Mouse (Mus musculus): ENCODE results near the gene AC134908.4. TPM values are rescaled to one million over a fixed set of nuclear protein-coding genes. Genes with fewer than 3 reads are reported as not detected.
"Not testable (repeated sequence)": the region's sequence is repeated elsewhere in the genome, so short reads cannot be mapped to it uniquely, and the experiment has no call there.

The AC134908.4 gene
- total and polyA plus RNA-seq, 2 experiments from 2014 or later: not detected

GRCm38 (mm10) chr17:25744311-25744710 is 51.1 kb downstream of the AC134908.4 start:
- no peaks in the 10 kb centered on the region for H3K9me3 ChIP-seq (ENCODE audit: low read length)
- H3K4me1 ChIP-seq (ENCODE audit: insufficient read depth): no peaks in the 10 kb centered on the region
- 78% methylated on average over 10 of the region's 10 CpGs for WGBS
- H3K36me3 ChIP-seq (ENCODE audit: insufficient read depth): no peaks in the 10 kb centered on the region
- no peak overlapping the region for H3K4me2 ChIP-seq (ENCODE audit: low read depth)
- H3K27me3 ChIP-seq (ENCODE audit: insufficient read depth, low read length): no peaks in the 10 kb centered on the region
- no peak overlapping the region for H3K27ac ChIP-seq (ENCODE audit: low read depth, low read length)
- H3K9ac ChIP-seq: no peak overlapping the region
- H3K4me3 ChIP-seq (ENCODE audit: low read depth, low read length): no peak overlapping the region
- TF ChIP-seq CTCF (IDR thresholded peaks at IDR 0.05; ENCODE audit: low read depth): no peak
- DNase-seq (no peak), ATAC-seq (no peak)

- no peak for ATAC-seq
- TF ChIP-seq CTCF (IDR thresholded peaks at IDR 0.05; ENCODE audit: low read depth): no peak
- Histone ChIP-seq H3K27me3 (ENCODE audit: insufficient read depth, low read length) (no peaks in the 10 kb centered on the region), H3K4me1 (ENCODE audit: insufficient read depth) (no peaks in the 10 kb centered on the region), H3K27ac (ENCODE audit: low read depth, low read length) (no peak overlapping the region), H3K4me2 (ENCODE audit: low read depth) (no peak overlapping the region), H3K4me3 (ENCODE audit: low read depth, low read length) (no peak overlapping the region), H3K36me3 (ENCODE audit: insufficient read depth) (no peaks in the 10 kb centered on the region), H3K9me3 (ENCODE audit: low read length) (no peaks in the 10 kb centered on the region), H3K9ac (no peak overlapping the region)
- DNase-seq: no peak
- 92% methylated on average over 9 of the region's 9 CpGs for WGBS
Observed at GRCm38 (mm10) chr17:25743831-25744230, 51.6 kb downstream of the AC134908.4 start.

GRCm38 (mm10) chr17:25741471-25741870 is 54.0 kb downstream of the AC134908.4 start:
- H3K4me2 ChIP-seq (ENCODE audit: low read depth); H3K4me3 ChIP-seq (ENCODE audit: low read depth, low read length); H3K9me3 ChIP-seq (ENCODE audit: low read length); H3K27ac ChIP-seq (ENCODE audit: low read depth, low read length); H3K36me3 ChIP-seq (ENCODE audit: insufficient read depth); ATAC-seq; H3K4me1 ChIP-seq (ENCODE audit: insufficient read depth); H3K27me3 ChIP-seq (ENCODE audit: insufficient read depth, low read length); DNase-seq; H3K9ac ChIP-seq: not testable (repeated sequence)
- WGBS: 63% methylated on average over 12 of the region's 12 CpGs

Small RNAs within 50 kb of the gene (microRNA-seq; reads per million reads assigned to microRNA genes)
- gene Gm25083 (0 reads per million in 2 experiments), gene Mir3082 (0.39 to 0.49 reads per million in 2 experiments), gene Mir6966 (0 to 0.24 reads per million in 2 experiments)

Other genes starting within 250 kb of the AC134908.4 start
- 26.6 and 27.4 TPM in 2 replicates for gene Sox8, start 225.0 kb downstream of the AC134908.4 start, total RNA-seq (2014; rRNA removed)
- gene Sox8, start 225.0 kb downstream of the AC134908.4 start, polyA plus RNA-seq (2015; fragmentation: Nextera tagmentation; extraction: Ambion mirVana): 20.8 and 22.6 TPM in 2 replicates
- gene Lmf1, start 216.6 kb downstream of the AC134908.4 start, total RNA-seq (2014; rRNA removed): 21.5 and 28.1 TPM in 2 replicates
- 13.9 and 17.8 TPM in 2 replicates for gene Lmf1, start 216.6 kb downstream of the AC134908.4 start, polyA plus RNA-seq (2015; fragmentation: Nextera tagmentation; extraction: Ambion mirVana)
- gene Gng13, start 78.5 kb downstream of the AC134908.4 start, total RNA-seq (2014; rRNA removed): 8.2 and 23.2 TPM in 2 replicates
- gene Gng13, start 78.5 kb downstream of the AC134908.4 start, polyA plus RNA-seq (2015; fragmentation: Nextera tagmentation; extraction: Ambion mirVana): 17.0 and 24.5 TPM in 2 replicates
- gene Chtf18, start 68.2 kb downstream of the AC134908.4 start, total RNA-seq (2014; rRNA removed): 2.2 and 3.7 TPM in 2 replicates
- 2.3 and 3.3 TPM in 2 replicates for gene Chtf18, start 68.2 kb downstream of the AC134908.4 start, polyA plus RNA-seq (2015; fragmentation: Nextera tagmentation; extraction: Ambion mirVana)
- 6.5 and 8.0 TPM in 2 replicates for gene Rpusd1, start 68.0 kb downstream of the AC134908.4 start, total RNA-seq (2014; rRNA removed)
- gene Rpusd1, start 68.0 kb downstream of the AC134908.4 start, polyA plus RNA-seq (2015; fragmentation: Nextera tagmentation; extraction: Ambion mirVana): 30.0 and 30.7 TPM in 2 replicates
- 0.10 TPM in 1 of 2 replicates, not detected in the other for gene Mslnl, start 59.6 kb downstream of the AC134908.4 start, total RNA-seq (2014; rRNA removed)
- not detected in 2 replicates for gene Mslnl, start 59.6 kb downstream of the AC134908.4 start, polyA plus RNA-seq (2015; fragmentation: Nextera tagmentation; extraction: Ambion mirVana)
- gene Msln, start 41.3 kb downstream of the AC134908.4 start, total RNA-seq (2014; rRNA removed): 2.1 and 4.0 TPM in 2 replicates
- gene Msln, start 41.3 kb downstream of the AC134908.4 start, polyA plus RNA-seq (2015; fragmentation: Nextera tagmentation; extraction: Ambion mirVana): 0.97 and 1.3 TPM in 2 replicates
- gene Narfl, start 21.9 kb downstream of the AC134908.4 start, total RNA-seq (2014; rRNA removed): 31.0 and 35.0 TPM in 2 replicates
- gene Narfl, start 21.9 kb downstream of the AC134908.4 start, polyA plus RNA-seq (2015; fragmentation: Nextera tagmentation; extraction: Ambion mirVana): 30.4 and 30.8 TPM in 2 replicates
- gene Haghl, start 10.0 kb downstream of the AC134908.4 start, total RNA-seq (2014; rRNA removed): 118 and 141 TPM in 2 replicates
- 139 and 154 TPM in 2 replicates for gene Haghl, start 10.0 kb downstream of the AC134908.4 start, polyA plus RNA-seq (2015; fragmentation: Nextera tagmentation; extraction: Ambion mirVana)
- gene Ccdc78, start 9.1 kb downstream of the AC134908.4 start, total RNA-seq (2014; rRNA removed): 0.31 TPM in 1 of 2 replicates, not detected in the other
- 0.36 and 0.45 TPM in 2 replicates for gene Ccdc78, start 9.1 kb downstream of the AC134908.4 start, polyA plus RNA-seq (2015; fragmentation: Nextera tagmentation; extraction: Ambion mirVana)
- gene Fam173a, start 2.8 kb downstream of the AC134908.4 start, total RNA-seq (2014; rRNA removed): 82.5 and 84.2 TPM in 2 replicates
- 76.0 and 78.3 TPM in 2 replicates for gene Fam173a, start 2.8 kb downstream of the AC134908.4 start, polyA plus RNA-seq (2015; fragmentation: Nextera tagmentation; extraction: Ambion mirVana)
- gene Metrn, start 1.5 kb upstream of the AC134908.4 start, total RNA-seq (2014; rRNA removed): 136 and 148 TPM in 2 replicates
- gene Metrn, start 1.5 kb upstream of the AC134908.4 start, polyA plus RNA-seq (2015; fragmentation: Nextera tagmentation; extraction: Ambion mirVana): 56.9 and 59.3 TPM in 2 replicates
- gene Fbxl16, start 13.4 kb upstream of the AC134908.4 start, total RNA-seq (2014; rRNA removed): 97.6 and 133 TPM in 2 replicates
- 27.1 and 58.7 TPM in 2 replicates for gene Fbxl16, start 13.4 kb upstream of the AC134908.4 start, polyA plus RNA-seq (2015; fragmentation: Nextera tagmentation; extraction: Ambion mirVana)
- gene Wdr24, start 28.0 kb upstream of the AC134908.4 start, total RNA-seq (2014; rRNA removed): 36.5 and 37.5 TPM in 2 replicates
- gene Wdr24, start 28.0 kb upstream of the AC134908.4 start, polyA plus RNA-seq (2015; fragmentation: Nextera tagmentation; extraction: Ambion mirVana): 23.2 and 24.5 TPM in 2 replicates
- 44.3 and 52.2 TPM in 2 replicates for gene Jmjd8, start 33.2 kb upstream of the AC134908.4 start, total RNA-seq (2014; rRNA removed)
- 46.7 and 49.5 TPM in 2 replicates for gene Jmjd8, start 33.2 kb upstream of the AC134908.4 start, polyA plus RNA-seq (2015; fragmentation: Nextera tagmentation; extraction: Ambion mirVana)
- 237 and 238 TPM in 2 replicates for gene Stub1, start 37.7 kb upstream of the AC134908.4 start, total RNA-seq (2014; rRNA removed)
- gene Stub1, start 37.7 kb upstream of the AC134908.4 start, polyA plus RNA-seq (2015; fragmentation: Nextera tagmentation; extraction: Ambion mirVana): 314 and 324 TPM in 2 replicates
- gene Rhbdl1, start 41.6 kb upstream of the AC134908.4 start, total RNA-seq (2014; rRNA removed): 85.4 and 90.7 TPM in 2 replicates
- 77.6 and 83.3 TPM in 2 replicates for gene Rhbdl1, start 41.6 kb upstream of the AC134908.4 start, polyA plus RNA-seq (2015; fragmentation: Nextera tagmentation; extraction: Ambion mirVana)
- 23.2 and 23.8 TPM in 2 replicates for gene Gm20683, start 46.1 kb upstream of the AC134908.4 start, total RNA-seq (2014; rRNA removed)
- gene Gm20683, start 46.1 kb upstream of the AC134908.4 start, polyA plus RNA-seq (2015; fragmentation: Nextera tagmentation; extraction: Ambion mirVana): 9.2 and 12.3 TPM in 2 replicates
- 35.4 and 53.1 TPM in 2 replicates for gene Rhot2, start 49.2 kb upstream of the AC134908.4 start, total RNA-seq (2014; rRNA removed)
- gene Rhot2, start 49.2 kb upstream of the AC134908.4 start, polyA plus RNA-seq (2015; fragmentation: Nextera tagmentation; extraction: Ambion mirVana): 8.1 and 11.3 TPM in 2 replicates
- 29.8 and 40.2 TPM in 2 replicates for gene Wdr90, start 65.8 kb upstream of the AC134908.4 start, total RNA-seq (2014; rRNA removed)
- gene Wdr90, start 65.8 kb upstream of the AC134908.4 start, polyA plus RNA-seq (2015; fragmentation: Nextera tagmentation; extraction: Ambion mirVana): 8.0 and 13.2 TPM in 2 replicates
- 10.3 and 16.5 TPM in 2 replicates for gene Mcrip2, start 73.1 kb upstream of the AC134908.4 start, total RNA-seq (2014; rRNA removed)
- 32.5 and 37.1 TPM in 2 replicates for gene Mcrip2, start 73.1 kb upstream of the AC134908.4 start, polyA plus RNA-seq (2015; fragmentation: Nextera tagmentation; extraction: Ambion mirVana)
- 37.0 and 41.7 TPM in 2 replicates for gene Mettl26, start 79.4 kb upstream of the AC134908.4 start, total RNA-seq (2014; rRNA removed)
- 43.1 and 62.2 TPM in 2 replicates for gene Mettl26, start 79.4 kb upstream of the AC134908.4 start, polyA plus RNA-seq (2015; fragmentation: Nextera tagmentation; extraction: Ambion mirVana)
- gene Wfikkn1, start 85.2 kb upstream of the AC134908.4 start, total RNA-seq (2014; rRNA removed): 0.23 and 1.5 TPM in 2 replicates
- 0.28 and 0.29 TPM in 2 replicates for gene Wfikkn1, start 85.2 kb upstream of the AC134908.4 start, polyA plus RNA-seq (2015; fragmentation: Nextera tagmentation; extraction: Ambion mirVana)
- 30.9 and 31.4 TPM in 2 replicates for gene Rab40c, start 124.1 kb upstream of the AC134908.4 start, total RNA-seq (2014; rRNA removed)
- gene Rab40c, start 124.1 kb upstream of the AC134908.4 start, polyA plus RNA-seq (2015; fragmentation: Nextera tagmentation; extraction: Ambion mirVana): 40.3 and 46.1 TPM in 2 replicates
- gene Pigq, start 149.3 kb upstream of the AC134908.4 start, total RNA-seq (2014; rRNA removed): 42.2 and 50.6 TPM in 2 replicates
- 58.1 and 63.7 TPM in 2 replicates for gene Pigq, start 149.3 kb upstream of the AC134908.4 start, polyA plus RNA-seq (2015; fragmentation: Nextera tagmentation; extraction: Ambion mirVana)
- not detected in 2 replicates for gene Nhlrc4, start 149.3 kb upstream of the AC134908.4 start, total RNA-seq (2014; rRNA removed)
- gene Nhlrc4, start 149.3 kb upstream of the AC134908.4 start, polyA plus RNA-seq (2015; fragmentation: Nextera tagmentation; extraction: Ambion mirVana): 0.44 TPM in 1 of 2 replicates, not detected in the other
- 0.10 TPM in 1 of 2 replicates, not detected in the other for gene A930017K11Rik, start 156.9 kb upstream of the AC134908.4 start, total RNA-seq (2014; rRNA removed)
- 0.07 TPM in 1 of 2 replicates, not detected in the other for gene A930017K11Rik, start 156.9 kb upstream of the AC134908.4 start, polyA plus RNA-seq (2015; fragmentation: Nextera tagmentation; extraction: Ambion mirVana)
- gene Capn15, start 190.1 kb upstream of the AC134908.4 start, total RNA-seq (2014; rRNA removed): 24.7 and 24.9 TPM in 2 replicates
- gene Capn15, start 190.1 kb upstream of the AC134908.4 start, polyA plus RNA-seq (2015; fragmentation: Nextera tagmentation; extraction: Ambion mirVana): 11.4 and 15.2 TPM in 2 replicates